Mouse (Mus musculus): ENCODE measurements around the gene Cd68.

- no peak for TF ChIP-seq TAL1 (IDR thresholded peaks at IDR 0.05; ENCODE audit: low read length)
- TF ChIP-seq GATA1 (IDR thresholded peaks at IDR 0.05; ENCODE audit: low read length) = no peak
Observed at GRCm38 (mm10) chr11:69707480-69707847, 41.5 kb upstream of the Cd68 start.
